Mouse (Mus musculus): ENCODE data around the gene Il1r2.

- TF ChIP-seq CTCF (IDR thresholded peaks at IDR 0.05; ENCODE audit: borderline replicate concordance, insufficient read depth, low read length) (no peak), POLR2A (IDR thresholded peaks at IDR 0.05; ENCODE audit: low read depth, low read length) (no peak)
Observed at GRCm38 (mm10) chr1:40132721-40133120, 58.8 kb downstream of the Il1r2 start.

Measured in embryonic fibroblast, embryonic 13.5 days (primary cell).